Mouse (Mus musculus): Measurements from ENCODE around the gene Fam192a.

The Fam192a gene

GRCm38 (mm10) chr8:94601607-94602385, at the start of gene Fam192a, which contains the start of gene Rspry1:
Gene Fam192a (minus strand): TSS chr8:94601997.
Gene Rspry1 (plus strand): TSS chr8:94601937.
- DNase-seq (ENCODE audit: low read depth, low spot score): peak; percentile 100

- DNase-seq (ENCODE audit: low read depth, low spot score): peak; percentile 31
Observed at GRCm38 (mm10) chr8:94649496-94649895, 47.7 kb upstream of the Fam192a start.

- DNase-seq (ENCODE audit: low read depth, low spot score): peak; percentile 69
Observed at GRCm38 (mm10) chr8:94646165-94646564, 44.4 kb upstream of the Fam192a start.

GRCm38 (mm10) chr8:94645202-94645601, 43.4 kb upstream of the Fam192a start:
- no peak for DNase-seq (ENCODE audit: low read depth, low spot score)

GRCm38 (mm10) chr8:94641938-94642337, 40.1 kb upstream of the Fam192a start:
- DNase-seq (ENCODE audit: low read depth, low spot score): no peak

- DNase-seq (ENCODE audit: low read depth, low spot score): no peak
Observed at GRCm38 (mm10) chr8:94641183-94641582, 39.4 kb upstream of the Fam192a start.

- DNase-seq (ENCODE audit: low read depth, low spot score): no peak
Observed at GRCm38 (mm10) chr8:94634211-94634610, 32.4 kb upstream of the Fam192a start.

GRCm38 (mm10) chr8:94633564-94634194, 31.9 kb upstream of the Fam192a start:
- no peak for DNase-seq (ENCODE audit: low read depth, low spot score)

- no peak for DNase-seq (ENCODE audit: low read depth, low spot score)
Observed at GRCm38 (mm10) chr8:94624885-94625284, 23.1 kb upstream of the Fam192a start.

- no peak for DNase-seq (ENCODE audit: low read depth, low spot score)
Observed at GRCm38 (mm10) chr8:94607064-94607463, 5.3 kb upstream of the Fam192a start.

- DNase-seq (ENCODE audit: low read depth, low spot score): no peak
Observed at GRCm38 (mm10) chr8:94604030-94604429, 2.2 kb upstream of the Fam192a start.

- DNase-seq (ENCODE audit: low read depth, low spot score): peak; percentile 13
Observed at GRCm38 (mm10) chr8:94602471-94603131, 804 bp upstream of the Fam192a start.

- no peak for DNase-seq (ENCODE audit: low read depth, low spot score)
Observed at GRCm38 (mm10) chr8:94601034-94601606, 677 bp downstream of the Fam192a start.

GRCm38 (mm10) chr8:94600478-94600877, 1.3 kb downstream of the Fam192a start:
- no peak for DNase-seq (ENCODE audit: low read depth, low spot score)

GRCm38 (mm10) chr8:94594211-94594610, 7.6 kb downstream of the Fam192a start:
- no peak for DNase-seq (ENCODE audit: low read depth, low spot score)

GRCm38 (mm10) chr8:94591691-94592090, 10.1 kb downstream of the Fam192a start:
- no peak for DNase-seq (ENCODE audit: low read depth, low spot score)

- DNase-seq (ENCODE audit: low read depth, low spot score): peak; percentile 83
Observed at GRCm38 (mm10) chr8:94584238-94584817, 17.5 kb downstream of the Fam192a start.

GRCm38 (mm10) chr8:94582569-94582968, 19.2 kb downstream of the Fam192a start:
- peak; percentile 53 for DNase-seq (ENCODE audit: low read depth, low spot score)

- DNase-seq (ENCODE audit: low read depth, low spot score): peak; percentile 59
Observed at GRCm38 (mm10) chr8:94581820-94582483, 19.8 kb downstream of the Fam192a start.

GRCm38 (mm10) chr8:94575148-94575547, 26.6 kb downstream of the Fam192a start:
- DNase-seq (ENCODE audit: low read depth, low spot score): no peak
